Mouse (Mus musculus): ENCODE measurements at regions not wholly inside any gene's neighbourhood (a gene's known extent, or its start where the extent isn't known, plus 50 kb on each side); places are given as distances from the start of the nearest gene placed in this dataset.

GRCm38 (mm10) chr15:5510056-5510455 lies 266.1 kb upstream of the Ptger4 start:
- no peak for DNase-seq (ENCODE audit: low spot score)

- no peak for DNase-seq (ENCODE audit: low spot score)
Observed at GRCm38 (mm10) chr15:5511046-5511445, 267.1 kb upstream of the Ptger4 start.

- no peak for DNase-seq (ENCODE audit: low spot score)
Observed at GRCm38 (mm10) chr15:5512546-5512945, 268.6 kb upstream of the Ptger4 start.

GRCm38 (mm10) chr15:5513146-5513545 lies 269.2 kb upstream of the Ptger4 start:
- DNase-seq (ENCODE audit: low spot score) = no peak

- DNase-seq (ENCODE audit: low spot score) = no peak
Observed at GRCm38 (mm10) chr15:5514217-5514616, 270.2 kb upstream of the Ptger4 start.

GRCm38 (mm10) chr15:5517244-5517966 lies 273.4 kb upstream of the Ptger4 start:
- DNase-seq (ENCODE audit: low spot score) = no peak

- DNase-seq (ENCODE audit: low spot score) = no peak
Observed at GRCm38 (mm10) chr15:5519552-5519951, 275.6 kb upstream of the Ptger4 start.

GRCm38 (mm10) chr15:5519997-5520396 lies 276.0 kb upstream of the Ptger4 start:
- DNase-seq (ENCODE audit: low spot score) = no peak

- DNase-seq (ENCODE audit: low spot score) = no peak
Observed at GRCm38 (mm10) chr15:5528619-5529018, 284.6 kb upstream of the Ptger4 start.

- no peak for DNase-seq (ENCODE audit: low spot score)
Observed at GRCm38 (mm10) chr15:5533656-5534055, 289.7 kb upstream of the Ptger4 start.

- DNase-seq (ENCODE audit: low spot score) = no peak
Observed at GRCm38 (mm10) chr15:5537432-5537831, 293.4 kb upstream of the Ptger4 start.

GRCm38 (mm10) chr15:5539301-5539928 lies 295.4 kb upstream of the Ptger4 start:
- no peak for DNase-seq (ENCODE audit: low spot score)

GRCm38 (mm10) chr15:5554526-5554925 lies 310.5 kb upstream of the Ptger4 start:
- DNase-seq (ENCODE audit: low spot score) = no peak

GRCm38 (mm10) chr15:5554926-5555325 lies 310.9 kb upstream of the Ptger4 start:
- DNase-seq (ENCODE audit: low spot score) = no peak

GRCm38 (mm10) chr15:5555381-5556066 lies 311.5 kb upstream of the Ptger4 start:
- no peak for DNase-seq (ENCODE audit: low spot score)

- DNase-seq (ENCODE audit: low spot score) = no peak
Observed at GRCm38 (mm10) chr15:5561783-5562182, 317.8 kb upstream of the Ptger4 start.

- DNase-seq (ENCODE audit: low spot score) = no peak
Observed at GRCm38 (mm10) chr15:5574366-5574765, 330.4 kb upstream of the Ptger4 start.

- DNase-seq (ENCODE audit: low spot score) = no peak
Observed at GRCm38 (mm10) chr15:5579559-5579958, 335.6 kb upstream of the Ptger4 start.

GRCm38 (mm10) chr15:5580416-5580815 lies 336.4 kb upstream of the Ptger4 start:
- no peak for DNase-seq (ENCODE audit: low spot score)

GRCm38 (mm10) chr15:5584381-5584780 lies 340.4 kb upstream of the Ptger4 start:
- DNase-seq (ENCODE audit: low spot score) = no peak

- no peak for DNase-seq (ENCODE audit: low spot score)
Observed at GRCm38 (mm10) chr15:5604732-5605266, 360.8 kb upstream of the Ptger4 start.

- no peak for DNase-seq (ENCODE audit: low spot score)
Observed at GRCm38 (mm10) chr15:5607533-5607932, 363.5 kb upstream of the Ptger4 start.

GRCm38 (mm10) chr15:5623021-5623420 lies 379.0 kb upstream of the Ptger4 start:
- no peak for DNase-seq (ENCODE audit: low spot score)

Measured in retina, embryonic 14.5 days (tissue).